Mouse (Mus musculus): ENCODE results near the gene Tmem116.

GRCm38 (mm10) chr5:121463601-121464250, 12.0 kb downstream of the Tmem116 start:
- TF ChIP-seq CTCF (IDR thresholded peaks at IDR 0.05; ENCODE audit: low read depth, low read length) (no peak), POLR2A (IDR thresholded peaks at IDR 0.05; ENCODE audit: extremely low read depth, insufficient read depth, low read length) (no peak)

Measured in liver, adult 2 months (tissue).